Mouse (Mus musculus): ENCODE measurements around the gene Zmynd8.
A peak's percentile ranks its signal among the peaks of the same experiment; 100 is the strongest.

Gene Zmynd8

GRCm38 (mm10) chr2:165899474-165899873 is 658 bp upstream of the Zmynd8 start:
- DNase-seq (ENCODE audit: low spot score in 2 of 2): no peak

GRCm38 (mm10) chr2:165896171-165896570 is 2.6 kb downstream of the Zmynd8 start:
- DNase-seq (ENCODE audit: low spot score in 2 of 2): no peak

GRCm38 (mm10) chr2:165895687-165896086 is 3.1 kb downstream of the Zmynd8 start:
- DNase-seq (ENCODE audit: low spot score in 2 of 2): no peak

GRCm38 (mm10) chr2:165894533-165894932 is 4.3 kb downstream of the Zmynd8 start:
- no peak for DNase-seq (ENCODE audit: low spot score in 2 of 2)

GRCm38 (mm10) chr2:165893232-165893631 is 5.6 kb downstream of the Zmynd8 start:
- no peak for DNase-seq (ENCODE audit: low spot score in 2 of 2)

- no peak for DNase-seq (ENCODE audit: low spot score in 2 of 2)
Measured at GRCm38 (mm10) chr2:165892626-165893025, 6.2 kb downstream of the Zmynd8 start.

- DNase-seq (ENCODE audit: low spot score in 2 of 2): no peak
Measured at GRCm38 (mm10) chr2:165890401-165890800, 8.4 kb downstream of the Zmynd8 start.

- DNase-seq (ENCODE audit: low spot score in 2 of 2): no peak
Measured at GRCm38 (mm10) chr2:165889874-165890273, 8.9 kb downstream of the Zmynd8 start.

- no peak for DNase-seq (ENCODE audit: low spot score in 2 of 2)
Measured at GRCm38 (mm10) chr2:165889266-165889665, 9.6 kb downstream of the Zmynd8 start.

GRCm38 (mm10) chr2:165888813-165889221 is 10.0 kb downstream of the Zmynd8 start:
- DNase-seq (ENCODE audit: low spot score in 2 of 2): no peak

- DNase-seq (ENCODE audit: low spot score in 2 of 2): peak; percentile 61 to 85
Measured at GRCm38 (mm10) chr2:165888396-165888795, 10.4 kb downstream of the Zmynd8 start.

- DNase-seq (ENCODE audit: low spot score in 2 of 2): no peak
Measured at GRCm38 (mm10) chr2:165886857-165887628, 11.8 kb downstream of the Zmynd8 start.

- DNase-seq (ENCODE audit: low spot score in 2 of 2): no peak
Measured at GRCm38 (mm10) chr2:165886482-165886856, 12.3 kb downstream of the Zmynd8 start.

- no peak for DNase-seq (ENCODE audit: low spot score in 2 of 2)
Measured at GRCm38 (mm10) chr2:165885951-165886320, 12.9 kb downstream of the Zmynd8 start.

- DNase-seq (ENCODE audit: low spot score in 2 of 2): no peak
Measured at GRCm38 (mm10) chr2:165885225-165885950, 13.4 kb downstream of the Zmynd8 start.

GRCm38 (mm10) chr2:165884577-165885224 is 14.1 kb downstream of the Zmynd8 start:
- DNase-seq (ENCODE audit: low spot score in 2 of 2): peak; percentile 97 to 99

GRCm38 (mm10) chr2:165883846-165884576 is 14.8 kb downstream of the Zmynd8 start:
- DNase-seq (ENCODE audit: low spot score in 2 of 2): no peak

GRCm38 (mm10) chr2:165883006-165883405 is 15.8 kb downstream of the Zmynd8 start:
- no peak for DNase-seq (ENCODE audit: low spot score in 2 of 2)

GRCm38 (mm10) chr2:165881585-165882431 is 17.0 kb downstream of the Zmynd8 start:
- DNase-seq (ENCODE audit: low spot score in 2 of 2): no peak

- DNase-seq (ENCODE audit: low spot score in 2 of 2): no peak
Measured at GRCm38 (mm10) chr2:165881220-165881584, 17.6 kb downstream of the Zmynd8 start.

All from cerebellum, postnatal 4 days (tissue).